Mouse (Mus musculus): ENCODE results near the gene Gm9936. TPM values are rescaled to one million over a fixed set of nuclear protein-coding genes. Genes with fewer than 3 reads are reported as not detected.

Gene Gm9936
- polyA plus RNA-seq (2012; fragmentation: generic; extraction: Trizol) = not detected

DNA sequence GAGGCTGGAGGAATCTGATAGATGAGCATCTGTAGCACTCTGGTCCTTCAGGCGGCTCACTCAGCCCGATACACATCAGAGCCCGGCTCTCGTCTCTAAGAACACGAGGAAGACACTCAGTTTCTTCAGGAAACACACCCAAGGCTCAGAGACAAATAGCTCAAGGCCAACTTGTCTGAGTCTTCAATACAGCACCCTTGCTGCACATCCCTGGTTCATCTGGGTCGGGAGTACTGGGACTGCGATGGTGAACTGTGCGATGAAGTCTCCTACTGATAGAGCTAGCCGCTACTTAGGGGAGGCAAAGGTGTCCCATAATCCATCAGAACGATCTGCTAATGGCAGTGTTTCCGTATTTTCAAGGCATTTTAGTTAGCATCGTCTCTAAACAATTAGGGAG lies at the start of gene Gm9936:
Gene Gm9936 (minus strand): TSS at position 101 of the 400 bp plus-strand sequence.

GRCm38 (mm10) chr5:114896688-114897373 lies 38.3 kb upstream of the Gm9936 start, which contains the start of gene Oasl2:
Oasl2 (plus strand) TSS chr5:114896936.

DNA sequence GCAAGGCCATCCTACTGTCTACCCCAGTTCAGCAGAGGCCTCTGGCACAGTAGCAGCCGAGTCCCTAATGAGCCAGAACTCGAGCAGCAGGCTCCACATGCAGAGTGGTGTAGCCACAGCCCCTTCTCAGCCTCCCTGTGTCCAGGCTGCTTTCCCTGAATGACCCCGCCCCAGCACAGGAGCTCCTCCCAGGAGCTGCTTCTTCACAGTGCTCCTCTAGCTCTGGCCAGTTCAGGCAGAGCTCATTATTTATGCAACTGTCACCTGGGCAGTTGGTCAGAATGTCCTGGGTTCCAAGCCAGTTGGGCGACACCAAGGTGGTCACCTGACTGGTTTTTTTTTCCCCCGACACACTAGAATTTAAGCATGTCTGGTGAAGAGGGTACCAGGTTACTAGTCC lies 5.1 kb downstream of the Gm9936 start, which contains the start of gene 4930519G04Rik:
Gene 4930519G04Rik (plus strand): TSS at position 301 of the 400 bp plus-strand sequence.

DNA sequence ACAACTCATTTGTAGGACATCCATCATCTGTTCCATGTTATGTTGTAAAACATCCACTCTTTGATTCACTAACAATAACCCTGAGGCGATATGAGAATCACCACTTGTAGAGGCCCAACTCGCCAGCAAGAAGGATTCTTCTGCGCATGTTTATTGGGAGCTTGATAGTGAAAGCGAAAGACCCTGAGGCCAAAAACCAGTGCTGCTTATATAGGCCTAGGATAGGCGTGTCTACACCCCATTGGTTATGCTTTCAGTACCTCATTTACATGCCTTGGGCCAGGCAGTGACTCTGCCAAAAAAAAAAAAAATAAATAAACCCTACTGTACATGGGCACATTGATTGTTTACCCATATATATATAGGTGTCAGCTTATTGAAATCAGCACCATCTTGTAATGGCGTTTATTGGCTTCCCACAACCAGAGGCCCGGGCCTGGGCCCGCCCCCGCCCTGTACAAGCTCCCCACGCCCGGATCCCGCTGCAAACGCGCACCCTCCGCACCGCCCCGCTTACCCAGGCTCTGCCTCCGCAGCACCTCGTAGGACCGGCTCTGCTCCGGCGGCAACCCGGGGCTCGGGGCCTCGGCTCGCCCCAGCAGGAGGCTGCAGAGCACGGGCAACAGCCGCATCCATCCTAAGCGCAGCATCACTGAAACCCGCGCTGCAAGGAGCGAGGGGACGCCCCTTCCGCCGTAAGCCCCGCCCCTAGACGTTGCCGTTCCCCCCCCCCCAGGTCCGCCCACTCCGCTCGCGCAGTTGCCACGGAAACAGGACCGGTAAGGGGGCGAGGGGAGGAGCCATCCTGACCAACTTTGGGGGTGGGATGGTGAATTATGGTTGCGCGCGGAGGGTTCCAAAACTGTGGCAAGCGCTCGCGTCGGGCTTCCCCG lies 35.4 kb downstream of the Gm9936 start, which contains the start of gene 1500011B03Rik:
Gene 1500011B03Rik (minus strand): TSS at position 673 of the 893 bp plus-strand sequence.

Other genes with a start within 250 kb of the Gm9936 start
- 1 to 10 TPM; 1.3 to 3.0 TPM for gene Trpv4, start 200.3 kb downstream of the Gm9936 start, polyA plus RNA-seq (2012; fragmentation: generic; extraction: Trizol)
- gene Gltp, start 167.7 kb downstream of the Gm9936 start, polyA plus RNA-seq (2012; fragmentation: generic; extraction: Trizol) = 10 to 100 TPM; 35.0 to 43.1 TPM
- gene Tchp, start 150.9 kb downstream of the Gm9936 start, polyA plus RNA-seq (2012; fragmentation: generic; extraction: Trizol) = 10 to 100 TPM in 1 of 2 experiments, 1 to 10 TPM in 1; 3.2 to 10.1 TPM
- gene Ankrd13a, start 84.0 kb downstream of the Gm9936 start, polyA plus RNA-seq (2012; fragmentation: generic; extraction: Trizol) = 10 to 100 TPM; 23.7 to 41.4 TPM
- 10 to 100 TPM in 1 of 2 experiments, 1 to 10 TPM in 1; 4.6 to 21.3 TPM for gene Git2, start 83.2 kb downstream of the Gm9936 start, polyA plus RNA-seq (2012; fragmentation: generic; extraction: Trizol)
- 10 to 100 TPM; 41.9 to 54.5 TPM for gene 1500011B03Rik, start 35.2 kb downstream of the Gm9936 start, polyA plus RNA-seq (2012; fragmentation: generic; extraction: Trizol)
- not detected for gene 4930519G04Rik, start 5.0 kb downstream of the Gm9936 start, polyA plus RNA-seq (2012; fragmentation: generic; extraction: Trizol)
- 1 to 10 TPM in 1 of 2 experiments, under 1 TPM in 1; 0.15 to 7.8 TPM for gene Oasl2, start 38.3 kb upstream of the Gm9936 start, polyA plus RNA-seq (2012; fragmentation: generic; extraction: Trizol)
- gene Oasl1, start 64.6 kb upstream of the Gm9936 start, polyA plus RNA-seq (2012; fragmentation: generic; extraction: Trizol) = under 1 TPM; 0.07 to 0.08 TPM
- gene 2210016L21Rik, start 83.5 kb upstream of the Gm9936 start, polyA plus RNA-seq (2012; fragmentation: generic; extraction: Trizol) = 10 to 100 TPM; 17.2 to 33.9 TPM
- not detected for gene Hnf1a, start 112.4 kb upstream of the Gm9936 start, polyA plus RNA-seq (2012; fragmentation: generic; extraction: Trizol)
- 10 to 100 TPM in 1 of 2 experiments, 1 to 10 TPM in 1; 10.0 to 36.4 TPM for gene Sppl3, start 152.5 kb upstream of the Gm9936 start, polyA plus RNA-seq (2012; fragmentation: generic; extraction: Trizol)
- 10 to 100 TPM in 1 of 2 experiments, 1 to 10 TPM in 1; 4.7 to 13.3 TPM for gene Gm10401, start 239.6 kb upstream of the Gm9936 start, polyA plus RNA-seq (2012; fragmentation: generic; extraction: Trizol)

All from C3H10T1/2 (cell line).